Mouse (Mus musculus) testis, adult 2 months (tissue): ENCODE measurements around the gene Gm49721.
"Not testable (repeated sequence)": the region's sequence is repeated elsewhere in the genome, so short reads cannot be mapped to it uniquely, and the experiment has no call there.

Source experiments
- CTCF ChIP-seq: fragments of 200-500 bp; IDR thresholded peaks from 2 replicates; pipeline ENCODE4 v1.5.1; 2012; ENCODE audit warnings: low read depth, mild to moderate bottlenecking, inconsistent platforms, low read length, moderate library complexity; ENCODE audit not compliant: control insufficient read depth, insufficient read depth, insufficient replicate concordance
- POLR2A ChIP-seq: fragments of 200-500 bp; IDR thresholded peaks from 2 replicates; pipeline ENCODE4 v1.6.1; 2012; ENCODE audit warnings: low read depth, mild to moderate bottlenecking, inconsistent platforms, low read length, moderate library complexity; ENCODE audit not compliant: control insufficient read depth

DNA sequence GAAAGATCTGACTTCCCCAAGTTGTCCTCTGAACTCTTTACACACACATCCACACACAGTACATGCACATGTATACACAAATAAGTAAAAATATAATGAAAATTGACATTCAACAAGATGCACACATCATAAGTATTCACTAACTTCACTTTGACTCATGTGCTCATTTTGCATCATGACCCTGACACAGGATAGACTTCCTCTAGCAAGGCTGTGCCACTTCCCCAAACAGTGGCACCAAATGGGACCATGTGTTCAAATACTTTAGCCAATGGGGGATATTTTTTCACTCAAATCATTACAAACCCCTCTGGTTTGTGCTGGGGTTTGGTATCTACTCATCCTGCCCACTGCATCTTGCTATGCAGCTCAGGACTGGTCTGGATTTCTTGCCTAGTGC lies 30.2 kb downstream of the Gm49721 start:
- not testable (repeated sequence) for TF ChIP-seq CTCF, POLR2A
